Mouse (Mus musculus): ENCODE measurements at regions not wholly inside any gene's neighbourhood (a gene's known extent, or its start where the extent isn't known, plus 50 kb on each side); places are given as distances from the start of the nearest gene placed in this dataset.

GRCm38 (mm10) chr3:21958595-21959286 is 117.7 kb upstream of the Tbl1xr1 start:
- DNase-seq (ENCODE audit: low spot score in 2 of 2): no peak

- no peak for DNase-seq (ENCODE audit: low spot score in 2 of 2)
Observed at GRCm38 (mm10) chr3:21961091-21961490, 115.4 kb upstream of the Tbl1xr1 start.

DNA sequence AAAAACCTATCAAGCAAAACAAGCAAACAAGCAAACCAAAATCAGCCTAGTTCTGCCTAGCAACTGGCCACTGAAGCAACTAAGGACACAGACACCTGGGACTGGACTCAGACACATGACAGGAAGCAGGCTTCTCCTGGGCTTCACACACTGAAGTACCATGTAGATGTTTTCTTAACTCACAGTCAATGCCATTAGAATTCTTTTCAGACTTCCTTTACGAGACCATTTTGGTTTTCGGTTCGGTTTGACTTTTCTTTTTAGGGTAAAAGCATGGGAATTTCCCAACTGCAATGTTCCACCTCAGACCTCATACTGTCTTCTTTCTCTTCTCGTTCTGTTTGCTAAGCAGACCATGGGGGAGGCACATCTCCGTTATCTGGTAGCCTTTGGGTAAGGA is 114.7 kb upstream of the Tbl1xr1 start:
- DNase-seq (ENCODE audit: low spot score in 2 of 2): no peak

DNA sequence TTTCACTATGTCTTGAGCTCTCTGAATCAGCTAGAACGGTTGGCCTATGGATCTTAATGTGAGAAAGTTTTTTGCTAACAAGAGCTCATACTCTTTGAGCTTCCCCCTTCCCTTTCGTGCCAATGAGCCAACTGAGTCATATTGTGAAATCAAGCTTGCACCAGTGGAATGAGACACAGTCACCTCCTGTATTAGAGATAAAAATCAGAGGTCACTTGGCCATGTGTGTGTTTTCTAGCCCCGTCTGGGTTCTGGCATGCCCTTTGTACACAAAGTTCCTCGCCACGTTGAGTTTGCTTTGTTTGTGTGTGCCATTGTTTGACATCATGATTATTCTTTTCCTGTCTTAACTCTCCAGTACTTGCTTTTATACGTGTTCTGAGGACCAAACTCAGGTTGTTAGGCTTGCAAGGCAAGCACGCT is 114.1 kb upstream of the Tbl1xr1 start:
- no peak for DNase-seq (ENCODE audit: low spot score in 2 of 2)

DNA sequence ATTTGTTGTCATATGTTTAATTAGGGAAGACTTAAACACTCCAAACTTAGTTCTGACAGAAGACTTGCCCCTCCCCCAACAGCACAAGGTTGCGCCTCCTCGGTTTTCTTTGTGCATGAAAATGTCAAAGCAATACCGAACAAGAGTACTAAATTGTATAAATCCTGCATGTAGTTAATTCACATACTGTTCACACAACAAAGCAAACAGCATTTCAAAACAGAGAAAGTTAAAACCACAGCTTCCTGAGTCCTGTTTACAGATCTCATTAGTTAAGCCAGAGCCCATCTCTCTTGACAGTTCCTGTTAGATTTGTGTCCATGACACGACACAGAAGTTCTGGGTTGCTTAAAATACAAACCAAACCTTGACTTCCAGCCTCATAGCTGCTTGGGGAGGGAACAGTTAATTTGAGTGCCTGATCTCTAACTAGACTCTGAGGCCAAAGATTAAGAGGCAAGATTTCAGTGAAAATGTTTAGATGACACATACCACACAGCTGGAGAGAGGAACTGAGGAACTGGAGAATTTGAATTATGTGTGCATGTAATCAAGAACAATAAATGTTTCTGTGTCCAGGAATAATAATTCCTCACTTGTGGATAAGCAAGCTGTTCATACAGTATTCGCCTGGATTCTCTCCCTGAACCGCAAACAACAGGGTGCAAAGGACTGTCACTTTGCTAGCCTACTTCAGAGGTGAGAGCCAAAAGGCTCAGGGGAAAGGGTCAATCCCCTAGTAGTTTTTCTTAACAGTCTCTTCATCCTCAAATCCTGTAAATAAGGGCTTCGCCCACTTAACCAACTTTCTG is 113.3 kb upstream of the Tbl1xr1 start:
- DNase-seq (ENCODE audit: low spot score in 2 of 2): no peak

GRCm38 (mm10) chr3:21963733-21964351 is 112.6 kb upstream of the Tbl1xr1 start:
- no peak for DNase-seq (ENCODE audit: low spot score in 2 of 2)

DNA sequence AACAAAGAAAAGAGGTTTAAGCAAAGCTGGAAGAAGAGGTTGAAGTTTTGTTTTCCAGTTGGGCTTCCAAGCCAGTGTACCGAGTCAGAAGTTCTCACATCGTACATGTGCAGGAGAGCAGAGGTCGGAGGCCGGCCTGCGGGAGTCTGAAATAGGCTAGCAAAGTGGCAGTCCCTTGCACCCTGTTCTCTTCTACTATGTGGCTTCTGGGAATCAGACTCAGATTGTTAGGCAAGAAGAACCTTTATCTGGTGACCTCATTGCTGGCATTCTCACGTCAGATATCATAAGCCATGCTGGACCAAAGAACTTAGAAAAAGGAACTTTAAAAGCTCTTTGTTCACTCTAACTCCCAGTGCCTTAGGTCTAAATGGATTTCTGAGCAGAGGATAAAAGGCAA is 112.0 kb upstream of the Tbl1xr1 start:
- no peak for DNase-seq (ENCODE audit: low spot score in 2 of 2)

GRCm38 (mm10) chr3:21965556-21965955 is 110.9 kb upstream of the Tbl1xr1 start:
- no peak for DNase-seq (ENCODE audit: low spot score in 2 of 2)

- DNase-seq (ENCODE audit: low spot score in 2 of 2): no peak
Observed at GRCm38 (mm10) chr3:21971731-21972130, 104.7 kb upstream of the Tbl1xr1 start.

- DNase-seq (ENCODE audit: low spot score in 2 of 2): no peak
Observed at GRCm38 (mm10) chr3:21973153-21973552, 103.3 kb upstream of the Tbl1xr1 start.

DNA sequence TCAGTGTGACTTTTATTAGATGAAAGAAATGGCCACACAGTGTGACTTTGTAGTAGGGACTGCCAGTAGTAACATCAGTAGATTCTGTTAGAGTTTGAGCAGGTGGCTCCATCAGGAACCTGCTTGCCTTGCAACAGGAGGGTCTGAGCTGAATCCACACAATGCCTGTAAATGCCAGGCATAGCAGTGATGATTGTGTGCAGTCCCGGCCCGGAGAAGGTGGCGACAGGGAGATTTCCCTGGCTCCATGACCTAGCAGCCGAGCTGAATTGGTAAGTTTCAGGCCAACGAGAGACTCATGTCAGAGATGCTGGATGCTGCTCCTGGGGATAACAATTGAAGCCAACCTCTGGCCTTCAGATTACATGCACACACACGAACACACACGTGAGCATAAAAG is 102.8 kb upstream of the Tbl1xr1 start:
- no peak for DNase-seq (ENCODE audit: low spot score in 2 of 2)

DNA sequence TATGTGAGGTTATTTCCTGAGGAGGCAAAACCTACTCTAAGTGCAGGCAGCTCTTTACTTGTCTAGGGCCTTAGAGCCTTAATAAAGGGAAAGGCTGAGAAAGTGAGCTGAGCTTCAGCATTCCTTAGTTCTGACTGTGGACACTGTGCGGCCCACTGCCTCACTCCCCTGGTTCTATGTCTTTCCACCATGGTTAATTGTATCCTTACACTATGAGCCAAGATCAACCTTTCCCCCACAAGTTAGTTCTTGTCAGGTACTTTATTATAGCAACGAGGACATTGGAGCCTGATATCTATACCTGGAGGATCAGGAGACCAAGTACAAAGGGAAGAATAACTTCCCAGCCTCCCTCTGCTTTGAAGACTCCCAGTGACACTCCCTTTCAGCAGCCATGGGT is 101.7 kb upstream of the Tbl1xr1 start:
- no peak for DNase-seq (ENCODE audit: low spot score in 2 of 2)

DNA sequence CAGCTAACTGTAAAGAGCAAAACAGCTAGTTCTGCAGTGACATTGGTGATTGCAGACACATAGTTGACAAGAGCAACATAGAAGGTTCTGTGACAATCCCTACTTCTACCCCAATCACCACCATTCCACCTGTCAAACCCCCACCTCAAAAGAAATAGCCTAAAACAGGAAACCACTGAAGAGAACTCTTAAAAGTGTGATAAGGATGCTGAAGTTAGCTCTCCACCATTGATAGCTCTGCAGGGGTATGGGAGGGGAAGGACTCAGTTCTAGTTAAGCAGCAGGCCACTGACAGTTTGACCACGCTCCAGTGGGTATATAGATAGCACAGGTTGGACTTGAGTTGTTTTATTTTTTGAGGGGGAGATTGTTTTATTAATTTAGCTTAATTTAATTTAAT is 98.7 kb upstream of the Tbl1xr1 start:
- DNase-seq (ENCODE audit: low spot score in 2 of 2): no peak

GRCm38 (mm10) chr3:21982991-21983390 is 93.5 kb upstream of the Tbl1xr1 start:
- DNase-seq (ENCODE audit: low spot score in 2 of 2): no peak

DNA sequence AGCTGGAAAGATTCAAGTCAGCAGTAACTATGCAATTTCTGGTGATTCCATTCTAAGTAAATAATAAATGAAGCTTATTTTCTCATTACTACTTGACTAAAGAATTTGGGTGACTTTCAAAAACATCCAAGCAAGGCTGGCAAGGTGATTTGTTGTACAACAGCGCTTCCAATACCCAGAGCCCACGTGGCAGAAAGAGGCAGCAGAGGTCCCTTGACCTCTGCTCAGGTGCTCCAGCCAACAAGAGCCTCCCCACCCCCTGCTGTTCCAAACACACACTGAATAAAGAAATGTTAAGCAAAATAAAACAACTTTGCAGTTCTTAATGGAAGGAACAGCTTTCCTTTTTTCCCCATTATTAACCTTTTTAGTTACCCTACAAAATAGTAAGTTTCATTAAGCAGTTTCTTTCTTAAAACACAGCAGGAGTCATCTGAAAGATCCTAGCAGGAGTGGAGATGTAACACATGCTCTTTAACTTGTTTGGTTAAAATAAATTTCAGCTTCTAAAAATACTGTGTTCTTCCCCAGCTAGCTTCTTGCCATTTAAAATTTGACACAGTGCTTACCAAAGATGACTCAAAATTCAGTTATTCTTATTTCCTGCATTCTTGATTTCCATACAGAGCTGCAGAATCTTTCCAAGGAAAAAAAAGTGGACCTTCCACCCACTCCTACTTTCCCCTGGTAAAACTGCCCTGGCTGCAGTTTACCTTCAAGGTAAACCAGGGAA is 92.3 kb upstream of the Tbl1xr1 start:
- DNase-seq (ENCODE audit: low spot score in 2 of 2): no peak

DNA sequence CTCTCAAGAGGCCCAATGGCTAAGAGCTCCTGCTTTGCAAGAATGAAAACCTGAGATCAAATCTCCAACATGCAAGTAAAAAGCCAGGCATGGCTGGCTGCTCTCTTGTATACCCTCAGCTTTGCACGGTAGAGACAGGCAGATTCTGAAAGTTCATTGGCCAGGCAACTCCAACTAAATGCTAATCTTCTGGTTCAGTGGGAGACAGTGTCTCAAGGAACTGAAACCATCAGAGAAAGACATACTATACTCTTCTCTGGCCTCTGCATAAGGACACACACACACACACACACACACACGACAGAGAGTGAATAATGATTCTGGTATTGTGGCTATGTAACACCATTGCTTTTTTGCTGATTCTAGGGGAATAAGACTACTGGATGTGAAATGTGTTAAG is 91.6 kb upstream of the Tbl1xr1 start:
- no peak for DNase-seq (ENCODE audit: low spot score in 2 of 2)

DNA sequence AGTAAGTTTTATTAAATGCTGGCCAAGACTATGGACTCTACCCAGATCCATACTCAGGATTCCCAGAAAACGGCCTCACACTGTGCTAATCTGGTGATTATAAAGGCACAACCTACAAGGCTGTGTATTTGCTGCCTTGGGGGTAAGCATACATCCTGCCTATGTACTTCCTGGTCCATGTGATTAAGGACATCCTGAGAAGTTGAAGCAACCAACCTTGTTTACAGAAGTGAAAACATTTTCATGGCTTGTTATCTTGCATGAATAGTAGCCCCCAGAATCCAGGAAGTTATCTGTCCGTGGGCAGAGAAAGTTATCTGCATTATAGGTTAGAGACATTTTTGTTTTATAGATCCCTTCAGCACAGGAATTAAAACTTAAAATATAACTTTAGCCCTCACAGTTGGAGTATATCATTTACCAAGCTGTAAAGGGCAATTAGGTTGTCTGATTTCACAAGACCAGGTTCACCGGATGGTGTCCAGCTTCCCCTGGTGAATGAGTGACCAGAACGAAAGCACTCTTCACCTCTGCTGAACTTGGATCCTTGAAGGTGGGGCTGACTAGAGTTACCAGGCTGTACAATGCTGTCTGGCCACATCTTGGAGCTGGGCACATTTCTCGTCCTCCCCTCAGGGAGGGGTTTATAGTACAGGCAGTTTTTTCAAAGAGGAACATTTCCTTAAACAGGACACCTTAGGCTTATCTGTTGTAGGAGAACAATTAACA is 90.1 kb upstream of the Tbl1xr1 start:
- no peak for DNase-seq (ENCODE audit: low spot score in 2 of 2)

DNA sequence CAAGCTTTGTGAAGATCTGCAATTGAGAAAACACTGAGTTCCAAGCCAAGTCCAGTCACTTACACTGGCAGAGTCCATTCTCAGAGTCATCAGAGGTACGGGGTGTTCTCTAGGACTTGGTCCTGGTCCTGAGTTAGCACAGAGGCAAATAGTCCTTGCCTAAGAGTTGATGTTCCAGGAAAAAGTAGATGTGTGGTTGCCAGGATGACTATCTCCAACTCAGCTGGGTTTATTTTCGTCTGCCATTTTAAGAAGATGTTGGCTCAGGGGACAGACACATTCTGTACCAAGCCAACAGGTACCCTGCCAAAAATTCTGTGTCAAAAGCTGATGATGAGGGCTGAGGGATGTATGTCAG is 89.6 kb upstream of the Tbl1xr1 start:
- DNase-seq (ENCODE audit: low spot score in 2 of 2): no peak

DNA sequence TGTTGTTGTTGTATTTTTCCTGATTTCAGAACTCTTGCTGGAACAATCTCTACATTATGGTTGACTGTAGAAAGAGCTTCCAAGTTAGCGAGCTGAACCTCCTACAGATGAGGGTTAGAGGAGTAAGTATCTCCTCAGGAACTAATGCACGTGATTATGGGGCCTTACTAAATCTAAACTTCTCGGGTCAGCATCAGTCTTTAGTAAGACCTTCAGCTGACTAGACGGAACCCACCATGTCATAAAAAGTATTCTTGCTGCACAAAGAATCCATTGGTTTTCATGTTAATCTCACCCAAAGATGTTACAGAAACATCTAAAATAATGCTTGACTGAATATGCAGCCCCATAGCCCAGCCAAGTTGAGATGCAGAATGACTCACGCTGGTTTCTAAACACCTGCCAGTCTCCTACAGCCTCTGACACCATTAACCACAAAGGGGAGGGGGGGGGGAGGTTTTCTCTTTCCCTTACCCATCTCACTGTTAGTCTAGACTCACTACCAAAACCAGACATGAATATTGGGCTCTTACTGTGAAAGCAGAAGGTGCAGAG is 88.9 kb upstream of the Tbl1xr1 start:
- DNase-seq (ENCODE audit: low spot score in 2 of 2): no peak

GRCm38 (mm10) chr3:21988010-21988531 is 88.4 kb upstream of the Tbl1xr1 start:
- DNase-seq (ENCODE audit: low spot score in 2 of 2): peak; percentile 5 to 42

- no peak for DNase-seq (ENCODE audit: low spot score in 2 of 2)
Observed at GRCm38 (mm10) chr3:21990526-21990925, 85.9 kb upstream of the Tbl1xr1 start.
